Mouse (Mus musculus) mesoderm, embryonic 11.5 days (tissue): ENCODE data around the gene Defb28.

Experiments
- DNase-seq: peaks from one replicate; pipeline ENCODE4 v3.0.0-alpha.2; 2012; ENCODE audit warnings: low read depth, low spot score

Defb28 gene

GRCm38 (mm10) chr2:152556655-152557054, 38.6 kb downstream of the Defb28 start:
- DNase-seq: no peak

GRCm38 (mm10) chr2:152569038-152569437, 51.0 kb downstream of the Defb28 start, which contains the start of gene Gm17416:
Gene Gm17416 (plus strand): TSS chr2:152569338.
- no peak for DNase-seq

GRCm38 (mm10) chr2:152569881-152570280, 51.8 kb downstream of the Defb28 start:
- no peak for DNase-seq

DNA sequence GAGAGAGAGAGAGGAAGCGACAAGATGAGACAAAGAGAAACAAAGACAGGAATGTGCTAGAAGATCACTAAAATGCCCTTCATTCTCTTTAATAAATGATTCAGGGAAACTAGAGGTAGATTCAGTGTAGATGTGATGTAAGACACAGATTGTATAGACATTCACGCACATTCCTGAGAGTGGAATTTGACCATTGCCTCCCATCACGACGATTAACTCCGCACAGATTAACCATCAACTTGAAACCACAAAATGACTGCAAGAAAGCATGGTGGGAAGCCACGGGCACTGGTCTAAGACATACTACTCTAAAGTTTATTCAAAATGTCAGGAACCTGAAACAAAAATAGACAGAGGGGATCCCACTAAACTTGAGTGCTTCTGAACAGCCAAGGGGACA, 52.3 kb downstream of the Defb28 start:
- DNase-seq: no peak
